Mouse (Mus musculus): ENCODE results near the gene Rps29. TPM values are rescaled to one million over a fixed set of nuclear protein-coding genes. Genes with fewer than 3 reads are reported as not detected.
"Not testable (repeated sequence)": the region's sequence is repeated elsewhere in the genome, so short reads cannot be mapped to it uniquely, and the experiment has no call there.

The Rps29 gene
- polyA plus RNA-seq, 1 experiment from 2014 or later: 2,055 TPM

DNA sequence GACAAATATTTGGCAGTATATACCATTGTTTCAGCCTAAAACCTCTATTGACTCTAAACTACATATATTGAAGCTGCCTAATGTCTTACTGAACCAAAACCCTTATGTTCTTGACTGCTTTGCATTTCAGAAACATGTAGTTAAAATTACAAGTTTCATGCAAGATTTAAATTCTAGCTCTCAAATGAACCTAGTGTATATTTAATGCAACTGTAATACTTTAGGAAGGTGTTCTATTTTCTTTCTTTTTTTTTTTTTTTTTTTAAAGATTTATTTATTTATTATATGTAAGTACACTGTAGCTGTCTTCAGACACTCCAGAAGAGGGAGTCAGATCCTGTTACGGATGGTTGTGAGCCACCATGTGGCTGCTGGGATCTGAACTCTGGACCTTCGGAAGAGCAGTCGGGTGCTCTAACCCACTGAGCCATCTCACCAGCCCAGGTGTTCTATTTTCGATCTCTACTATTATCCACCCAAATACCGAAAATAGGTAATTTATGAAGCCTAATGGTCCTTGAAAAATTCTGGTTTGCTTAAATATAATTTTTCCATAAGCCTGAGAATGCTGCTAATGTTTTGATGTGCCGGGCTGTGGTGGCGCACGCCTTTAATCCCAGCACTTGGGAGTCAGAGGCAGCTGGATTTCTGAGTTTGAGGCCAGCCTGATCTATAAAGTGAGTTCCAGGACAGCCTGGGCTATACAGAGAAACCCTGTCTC, 8.0 kb upstream of the Rps29 start:
- not testable (repeated sequence) for H3K9ac ChIP-seq (ENCODE audit: low read depth, low read length); ATAC-seq (ENCODE audit: low read depth); H3K36me3 ChIP-seq (ENCODE audit: control insufficient read depth, insufficient read depth, low read length); H3K9me3 ChIP-seq (ENCODE audit: control insufficient read depth, low read length); H3K4me3 ChIP-seq (ENCODE audit: low read depth, low read length); H3K4me2 ChIP-seq (ENCODE audit: low read depth, low read length); H3K4me1 ChIP-seq (ENCODE audit: control insufficient read depth, insufficient read depth, low read length); H3K27me3 ChIP-seq (replicated peaks; ENCODE audit: control insufficient read depth, insufficient read depth, low read length); DNase-seq (ENCODE audit: low spot score); H3K27ac ChIP-seq (replicated peaks; ENCODE audit: low read depth, low read length)
- 64% methylated on average over 8 of the region's 8 CpGs for WGBS

DNA sequence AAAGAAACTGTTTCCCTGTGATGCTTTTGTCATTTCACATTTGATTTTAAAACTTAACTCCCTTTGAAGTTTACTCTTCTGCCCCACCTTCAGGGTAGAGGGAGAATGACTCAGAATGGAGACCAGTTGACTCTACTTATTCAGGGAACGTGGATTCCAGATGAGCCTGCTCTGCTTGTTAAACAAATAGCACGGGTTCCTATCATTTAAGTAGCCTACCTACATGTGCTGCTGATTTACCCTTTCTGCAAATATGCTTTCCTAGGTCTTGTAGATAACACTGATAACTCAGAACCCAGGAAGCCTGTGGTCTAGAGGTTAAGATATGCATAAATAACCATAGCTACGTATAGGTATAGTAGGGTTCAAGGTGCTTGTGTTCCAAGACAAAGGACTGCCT, 5.9 kb upstream of the Rps29 start:
- Histone ChIP-seq H3K9ac (ENCODE audit: low read depth, low read length) (no peak overlapping the region), H3K4me2 (ENCODE audit: low read depth, low read length) (no peak overlapping the region), H3K4me3 (ENCODE audit: low read depth, low read length) (no peak overlapping the region), H3K4me1 (ENCODE audit: control insufficient read depth, insufficient read depth, low read length) (peaks cover 9% of the 10 kb centered on the region), H3K9me3 (ENCODE audit: control insufficient read depth, low read length) (no peaks in the 10 kb centered on the region), H3K27ac (replicated peaks; ENCODE audit: low read depth, low read length) (no peak overlapping the region), H3K27me3 (replicated peaks; ENCODE audit: control insufficient read depth, insufficient read depth, low read length) (no peaks in the 10 kb centered on the region), H3K36me3 (ENCODE audit: control insufficient read depth, insufficient read depth, low read length) (no peaks in the 10 kb centered on the region)
- no peak for ATAC-seq (ENCODE audit: low read depth)
- WGBS: 47% methylated on average over 3 of the region's 3 CpGs
- DNase-seq (ENCODE audit: low spot score): no peak

DNA sequence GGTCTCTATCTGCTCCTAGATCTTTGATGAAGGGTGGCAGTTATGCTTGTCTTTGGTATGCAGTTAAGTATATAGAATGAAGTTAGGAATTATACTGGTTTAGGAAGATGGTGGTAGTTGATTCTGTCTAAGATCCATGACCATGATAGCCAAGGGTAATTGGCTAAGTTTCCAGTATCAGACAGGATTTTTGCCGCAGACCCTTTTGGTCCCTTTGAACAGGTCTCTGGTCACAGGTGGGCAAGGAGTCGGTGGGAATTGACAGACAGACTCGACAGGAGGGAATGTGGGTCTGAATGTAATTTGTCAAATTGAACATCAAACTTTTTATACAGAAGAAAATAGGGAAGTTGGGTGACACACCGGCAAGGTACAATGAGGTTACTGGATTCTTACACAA, 4.6 kb upstream of the Rps29 start:
- 83% methylated on average over 4 of the region's 4 CpGs for WGBS
- not testable (repeated sequence) for H3K27ac ChIP-seq (replicated peaks; ENCODE audit: low read depth, low read length); H3K36me3 ChIP-seq (ENCODE audit: control insufficient read depth, insufficient read depth, low read length); DNase-seq (ENCODE audit: low spot score); H3K4me3 ChIP-seq (ENCODE audit: low read depth, low read length); ATAC-seq (ENCODE audit: low read depth); H3K4me2 ChIP-seq (ENCODE audit: low read depth, low read length); H3K27me3 ChIP-seq (replicated peaks; ENCODE audit: control insufficient read depth, insufficient read depth, low read length); H3K4me1 ChIP-seq (ENCODE audit: control insufficient read depth, insufficient read depth, low read length); H3K9ac ChIP-seq (ENCODE audit: low read depth, low read length); H3K9me3 ChIP-seq (ENCODE audit: control insufficient read depth, low read length)

DNA sequence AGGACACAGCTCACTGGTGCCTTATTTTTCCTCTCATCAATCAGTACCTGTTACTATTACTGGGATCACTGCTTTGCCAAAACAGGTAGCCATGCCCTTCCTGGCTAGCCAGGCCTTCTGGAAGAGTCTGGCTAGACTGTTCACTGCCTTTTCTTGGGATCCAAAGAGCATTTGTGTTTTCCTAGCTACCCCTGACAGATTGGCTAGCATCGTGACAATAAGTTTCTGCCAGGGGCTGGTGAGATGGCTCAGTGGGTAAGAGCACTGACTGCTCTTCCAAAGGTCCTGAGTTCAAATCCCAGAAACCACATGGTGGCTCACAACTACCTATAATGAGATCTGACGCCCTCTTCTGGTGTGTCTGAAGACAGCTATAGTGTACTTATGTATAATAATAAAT, 1.7 kb upstream of the Rps29 start:
- H3K36me3 ChIP-seq (ENCODE audit: control insufficient read depth, insufficient read depth, low read length): peaks cover 20% of the 10 kb centered on the region
- not testable (repeated sequence) for H3K27ac ChIP-seq (replicated peaks; ENCODE audit: low read depth, low read length); H3K9ac ChIP-seq (ENCODE audit: low read depth, low read length); H3K4me2 ChIP-seq (ENCODE audit: low read depth, low read length); ATAC-seq (ENCODE audit: low read depth); H3K9me3 ChIP-seq (ENCODE audit: control insufficient read depth, low read length); H3K4me1 ChIP-seq (ENCODE audit: control insufficient read depth, insufficient read depth, low read length); DNase-seq (ENCODE audit: low spot score); H3K4me3 ChIP-seq (ENCODE audit: low read depth, low read length); H3K27me3 ChIP-seq (replicated peaks; ENCODE audit: control insufficient read depth, insufficient read depth, low read length)
- 68% methylated on average over 2 of the region's 2 CpGs for WGBS

DNA sequence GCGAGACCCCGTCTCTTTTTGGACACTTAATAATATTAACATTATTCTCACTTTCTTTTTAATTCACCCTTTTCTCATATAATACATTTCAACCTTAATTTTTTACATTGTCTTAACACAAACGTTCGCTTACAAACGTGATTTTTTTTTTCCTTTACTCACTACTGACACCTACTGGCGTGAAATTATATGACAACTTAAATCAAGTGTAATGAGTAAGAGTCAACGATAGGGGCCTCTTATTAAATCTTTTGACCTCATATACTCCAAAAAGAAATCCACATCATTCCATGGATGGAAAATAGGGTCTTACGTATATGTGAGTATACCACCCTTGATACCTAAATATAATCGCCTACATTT, 573 bp upstream of the Rps29 start:
- peak overlapping the region; percentile 35 for H3K4me2 ChIP-seq (ENCODE audit: low read depth, low read length)
- DNase-seq (ENCODE audit: low spot score): peak; percentile 63
- WGBS: 5% methylated on average over 9 of the region's 9 CpGs
- peaks cover 20% of the 10 kb centered on the region for H3K36me3 ChIP-seq (ENCODE audit: control insufficient read depth, insufficient read depth, low read length)
- ATAC-seq (ENCODE audit: low read depth): no peak
- no peak overlapping the region for H3K27ac ChIP-seq (replicated peaks; ENCODE audit: low read depth, low read length)
- peak overlapping the region; percentile 76 for H3K4me3 ChIP-seq (ENCODE audit: low read depth, low read length)
- H3K9me3 ChIP-seq (ENCODE audit: control insufficient read depth, low read length): no peaks in the 10 kb centered on the region
- H3K27me3 ChIP-seq (replicated peaks; ENCODE audit: control insufficient read depth, insufficient read depth, low read length): no peaks in the 10 kb centered on the region
- no peak overlapping the region for H3K9ac ChIP-seq (ENCODE audit: low read depth, low read length)
- 0 out of 2 replicates have a peak, but pooled peaks cover 4% of the 10 kb centered on the region for H3K4me1 ChIP-seq (ENCODE audit: control insufficient read depth, insufficient read depth, low read length)

DNA sequence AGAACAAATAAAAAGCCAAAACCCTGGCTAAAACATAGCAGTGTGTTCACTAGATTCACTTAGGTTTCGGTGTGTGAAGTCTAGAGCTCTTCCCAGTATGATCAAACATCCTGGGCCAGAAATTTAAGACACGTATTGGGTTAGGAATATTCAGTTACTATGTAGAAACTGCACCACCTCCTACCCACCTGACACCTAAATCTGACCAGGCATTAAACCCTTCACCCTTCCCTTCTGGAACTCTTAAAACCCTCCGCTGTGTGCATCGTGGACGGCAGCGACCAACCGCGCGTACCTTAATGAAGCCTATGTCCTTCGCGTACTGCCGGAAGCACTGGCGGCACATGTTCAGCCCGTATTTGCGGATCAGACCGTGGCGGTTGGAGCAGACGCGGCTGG, 621 bp downstream of the Rps29 start:
- no peaks in the 10 kb centered on the region for H3K27me3 ChIP-seq (replicated peaks; ENCODE audit: control insufficient read depth, insufficient read depth, low read length)
- no peaks in the 10 kb centered on the region for H3K9me3 ChIP-seq (ENCODE audit: control insufficient read depth, low read length)
- H3K4me1 ChIP-seq (ENCODE audit: control insufficient read depth, insufficient read depth, low read length): 0 out of 2 replicates have a peak, but pooled peaks cover 4% of the 10 kb centered on the region
- peak overlapping the region; percentile 95 for H3K27ac ChIP-seq (replicated peaks; ENCODE audit: low read depth, low read length)
- DNase-seq (ENCODE audit: low spot score) (peak; percentile 26), ATAC-seq (ENCODE audit: low read depth) (no peak; the same call in 1 of the 2 replicates)
- peak overlapping the region; percentile 95 for H3K9ac ChIP-seq (ENCODE audit: low read depth, low read length)
- H3K4me3 ChIP-seq (ENCODE audit: low read depth, low read length): peak overlapping the region; percentile 76
- peak overlapping the region; percentile 80 for H3K4me2 ChIP-seq (ENCODE audit: low read depth, low read length)
- under 1% methylated on average over 19 of the region's 19 CpGs for WGBS
- H3K36me3 ChIP-seq (ENCODE audit: control insufficient read depth, insufficient read depth, low read length): peaks cover 20% of the 10 kb centered on the region

DNA sequence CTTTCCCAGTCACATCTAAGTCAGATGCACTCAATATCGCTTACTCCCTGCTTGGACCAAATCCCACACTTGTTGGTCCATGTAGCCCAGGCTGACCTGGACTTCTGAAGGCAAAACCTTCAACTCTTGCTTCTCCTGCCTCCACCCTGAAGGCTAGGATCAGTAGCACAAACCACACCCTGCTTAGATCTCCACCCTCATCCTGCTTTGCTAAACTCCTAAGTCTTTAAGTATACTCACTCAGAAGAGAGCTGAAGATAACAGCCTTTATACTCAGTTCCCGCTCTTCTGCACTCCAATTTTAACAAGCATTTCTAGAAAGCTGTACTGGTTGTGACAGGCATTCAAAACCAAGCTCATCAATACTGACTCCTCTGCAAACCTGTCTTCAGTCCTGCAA, 1.9 kb downstream of the Rps29 start:
- DNase-seq (ENCODE audit: low spot score) (no peak), ATAC-seq (ENCODE audit: low read depth) (no peak)
- no peak overlapping the region for H3K4me2 ChIP-seq (ENCODE audit: low read depth, low read length)
- H3K4me1 ChIP-seq (ENCODE audit: control insufficient read depth, insufficient read depth, low read length): 0 out of 2 replicates have a peak, but pooled peaks cover 4% of the 10 kb centered on the region
- no peak overlapping the region for H3K9ac ChIP-seq (ENCODE audit: low read depth, low read length)
- peaks cover 20% of the 10 kb centered on the region for H3K36me3 ChIP-seq (ENCODE audit: control insufficient read depth, insufficient read depth, low read length)
- H3K27ac ChIP-seq (replicated peaks; ENCODE audit: low read depth, low read length): no peak overlapping the region
- H3K9me3 ChIP-seq (ENCODE audit: control insufficient read depth, low read length): no peaks in the 10 kb centered on the region
- H3K27me3 ChIP-seq (replicated peaks; ENCODE audit: control insufficient read depth, insufficient read depth, low read length): no peaks in the 10 kb centered on the region
- no peak overlapping the region for H3K4me3 ChIP-seq (ENCODE audit: low read depth, low read length)
- 94% methylated on average over 2 of the region's 2 CpGs for WGBS

DNA sequence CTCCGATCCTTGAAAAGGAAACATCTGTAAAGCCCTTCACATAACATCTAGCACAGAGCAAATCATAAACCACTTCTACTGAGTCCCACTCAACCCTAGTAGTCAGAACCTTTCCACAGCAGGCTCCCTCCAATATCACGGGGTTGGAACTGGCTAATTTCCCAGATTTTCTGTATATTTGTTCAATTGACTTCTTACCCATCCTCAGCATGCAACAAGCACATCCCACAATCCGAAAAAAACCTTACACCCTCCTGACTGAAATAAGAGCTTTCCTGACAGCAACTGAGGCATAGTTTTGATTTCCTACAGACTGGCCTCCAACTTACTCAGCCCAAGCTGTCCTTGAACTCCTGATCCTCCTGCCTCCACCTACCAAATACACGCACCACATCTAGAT, 2.5 kb downstream of the Rps29 start:
- Histone ChIP-seq H3K36me3 (ENCODE audit: control insufficient read depth, insufficient read depth, low read length) (peaks cover 20% of the 10 kb centered on the region), H3K9me3 (ENCODE audit: control insufficient read depth, low read length) (no peaks in the 10 kb centered on the region), H3K27ac (replicated peaks; ENCODE audit: low read depth, low read length) (no peak overlapping the region), H3K9ac (ENCODE audit: low read depth, low read length) (no peak overlapping the region), H3K4me3 (ENCODE audit: low read depth, low read length) (no peak overlapping the region), H3K4me1 (ENCODE audit: control insufficient read depth, insufficient read depth, low read length) (0 out of 2 replicates have a peak, but pooled peaks cover 4% of the 10 kb centered on the region), H3K27me3 (replicated peaks; ENCODE audit: control insufficient read depth, insufficient read depth, low read length) (no peaks in the 10 kb centered on the region), H3K4me2 (ENCODE audit: low read depth, low read length) (no peak overlapping the region)
- DNase-seq (ENCODE audit: low spot score): no peak
- ATAC-seq (ENCODE audit: low read depth): no peak
- 81% methylated on average over 4 of the region's 4 CpGs for WGBS

DNA sequence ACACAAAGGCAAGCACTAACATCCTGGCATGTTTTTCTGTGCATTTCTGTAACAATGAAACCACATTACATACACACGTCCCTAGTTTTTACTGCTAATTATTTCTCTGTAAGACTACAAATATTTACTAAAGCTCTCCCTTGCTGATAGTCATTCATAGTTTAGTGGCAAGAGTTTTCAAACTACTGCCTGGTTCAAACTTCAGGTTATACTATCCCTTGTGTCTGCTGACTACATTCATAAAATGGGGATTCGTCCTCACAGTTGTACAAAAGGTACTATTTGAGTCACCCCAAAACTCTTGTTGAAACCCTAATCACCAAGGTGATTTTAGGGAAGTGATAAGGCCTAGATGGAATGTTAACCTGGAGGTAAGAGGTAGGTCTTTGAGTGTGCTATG, 3.1 kb downstream of the Rps29 start:
- WGBS: 80% methylated on average over 2 of the region's 2 CpGs
- no peak for DNase-seq (ENCODE audit: low spot score)
- Histone ChIP-seq H3K9me3 (ENCODE audit: control insufficient read depth, low read length) (no peaks in the 10 kb centered on the region), H3K4me3 (ENCODE audit: low read depth, low read length) (no peak overlapping the region), H3K27me3 (replicated peaks; ENCODE audit: control insufficient read depth, insufficient read depth, low read length) (no peaks in the 10 kb centered on the region), H3K4me1 (ENCODE audit: control insufficient read depth, insufficient read depth, low read length) (0 out of 2 replicates have a peak, but pooled peaks cover 4% of the 10 kb centered on the region), H3K27ac (replicated peaks; ENCODE audit: low read depth, low read length) (no peak overlapping the region), H3K36me3 (ENCODE audit: control insufficient read depth, insufficient read depth, low read length) (peaks cover 20% of the 10 kb centered on the region), H3K4me2 (ENCODE audit: low read depth, low read length) (no peak overlapping the region), H3K9ac (ENCODE audit: low read depth, low read length) (no peak overlapping the region)
- ATAC-seq (ENCODE audit: low read depth): no peak

Measured in embryonic facial prominence, embryonic 14.5 days (tissue).